Mouse (Mus musculus) B cell, adult 67 days (primary cell): Measurements from ENCODE around the gene Mucl2. TPM values are rescaled to one million over a fixed set of nuclear protein-coding genes. Genes with fewer than 3 reads are reported as not detected.

Experiments
- total RNA-seq, 2 experiments: library from RNA; stranded (reverse); gene quantifications; 4 replicates each; pipeline ENCODE4 v1.2.4; 2023

The Mucl2 gene
- total RNA-seq, result not detected

GRCm38 (mm10) chr15:103899212-103899611 lies at the start of gene Mucl2:
TSS of gene Mucl2 (minus strand) at chr15:103899312.

Other genes with a start within 250 kb of the Mucl2 start
- not detected for gene Mucl1, start 143.8 kb downstream of the Mucl2 start, total RNA-seq